Mouse (Mus musculus) Muller cell, postnatal 12 days (primary cell): Measurements from ENCODE around the gene Ppp4r3a.

Source experiments
- DNase-seq: peaks from one replicate; pipeline ENCODE4 v3.0.0-alpha.2; 2015; ENCODE audit errors: inconsistent ontology term

Gene Ppp4r3a

DNA sequence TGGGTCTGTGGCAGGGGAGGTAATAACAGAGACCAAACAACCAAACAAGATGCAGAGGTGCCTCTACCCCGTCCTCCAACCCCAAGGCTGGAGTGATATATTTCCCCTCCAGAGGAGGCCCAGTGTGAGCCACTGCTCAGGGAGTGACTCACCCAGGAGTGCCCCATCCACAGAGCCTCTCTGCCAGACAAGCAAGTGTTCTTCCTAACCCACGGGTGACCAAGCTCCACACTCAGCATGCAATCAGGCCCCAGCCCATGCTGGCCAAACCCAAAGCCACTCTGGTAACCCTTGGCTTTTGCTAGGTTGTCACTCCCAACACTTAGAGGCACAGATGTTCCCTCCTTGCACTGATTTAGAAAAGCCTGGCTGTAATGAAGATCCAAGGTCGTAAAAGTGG lies 90.4 kb downstream of the Ppp4r3a start:
- DNase-seq = no peak

DNA sequence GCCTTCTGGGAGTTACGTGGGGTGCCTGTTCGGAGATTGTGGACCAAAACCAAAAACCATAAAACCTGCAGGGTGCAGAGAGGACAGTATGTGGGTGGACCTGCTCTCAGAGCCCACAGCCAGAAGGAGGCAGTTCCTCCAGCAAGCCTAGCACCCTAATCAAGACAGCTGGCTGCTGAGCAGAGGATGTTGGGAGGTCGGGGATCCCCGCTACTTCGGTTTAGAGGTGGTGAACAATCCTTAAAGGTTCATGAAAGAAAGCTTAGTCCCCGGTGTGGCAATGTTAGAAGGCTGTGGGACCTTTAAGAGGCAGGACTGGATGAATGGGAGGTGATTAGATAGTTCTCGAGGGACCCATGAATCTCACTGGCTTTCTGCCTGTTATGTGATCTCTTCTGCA lies 91.0 kb downstream of the Ppp4r3a start:
- no peak for DNase-seq

DNA sequence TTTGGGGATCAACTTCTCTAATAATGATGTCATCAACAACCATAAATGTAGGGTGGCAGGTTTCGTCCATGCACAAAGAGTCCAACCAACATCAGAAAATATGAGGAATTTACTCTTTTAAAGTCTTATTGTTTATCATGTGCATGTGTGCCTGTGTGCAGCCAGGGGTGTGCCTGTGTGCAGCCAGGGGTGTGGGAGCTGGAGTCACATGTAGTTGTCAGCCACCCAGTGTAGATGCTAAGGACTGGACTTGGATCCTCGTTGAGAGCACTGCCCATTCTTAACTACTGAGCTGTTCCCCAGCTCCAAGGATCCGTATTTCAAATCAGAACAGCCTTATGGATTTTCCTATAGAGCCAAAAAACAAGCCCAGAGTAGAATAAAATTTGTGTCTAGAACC lies 92.4 kb downstream of the Ppp4r3a start:
- DNase-seq = no peak

DNA sequence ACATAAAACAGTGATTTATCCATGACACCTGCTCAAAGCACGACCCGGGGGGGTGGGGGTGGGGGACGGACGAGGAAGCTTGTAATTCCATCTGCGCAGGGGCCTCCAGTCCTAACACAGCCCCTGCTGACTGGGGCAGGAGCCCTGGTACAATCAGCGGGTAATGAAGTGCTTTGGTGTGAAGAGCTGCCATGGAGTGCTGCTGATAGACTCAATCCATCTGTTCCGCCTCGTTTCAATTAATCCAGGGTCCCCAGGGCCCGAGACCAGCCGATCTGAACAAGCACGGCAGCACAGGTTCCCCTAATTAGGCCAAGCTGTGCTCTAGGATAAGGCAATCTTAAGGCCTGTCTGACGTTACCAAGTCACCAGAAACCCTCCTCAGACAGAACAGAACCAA lies 93.2 kb downstream of the Ppp4r3a start:
- DNase-seq = no peak

DNA sequence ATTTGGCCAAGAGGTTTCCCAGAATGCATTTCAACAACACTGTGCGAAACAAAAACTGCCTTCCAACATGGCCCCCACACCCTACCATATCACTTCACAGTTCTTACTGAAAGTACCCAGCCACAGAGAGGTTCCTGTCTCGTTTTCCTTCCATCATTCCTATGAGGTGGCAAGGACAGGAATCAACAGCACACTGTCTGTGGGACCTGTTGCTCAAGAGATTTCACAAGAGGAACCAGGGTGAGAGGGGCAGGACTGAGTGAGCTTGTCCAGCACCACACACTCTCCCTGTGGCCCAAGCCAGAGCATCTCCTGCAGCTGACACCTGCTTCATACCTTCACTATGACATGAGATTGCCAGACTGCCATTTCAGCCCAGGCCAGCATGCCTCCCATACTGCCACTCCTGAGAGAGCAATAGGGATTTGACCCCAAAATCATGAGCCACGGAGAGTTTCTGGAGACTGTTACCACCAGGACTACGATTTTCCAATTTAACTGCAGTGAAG lies 93.7 kb downstream of the Ppp4r3a start:
- DNase-seq = no peak
